Mouse (Mus musculus): ENCODE measurements at regions not wholly inside any gene's neighbourhood (a gene's known extent, or its start where the extent isn't known, plus 50 kb on each side); places are given as distances from the start of the nearest gene placed in this dataset.

DNA sequence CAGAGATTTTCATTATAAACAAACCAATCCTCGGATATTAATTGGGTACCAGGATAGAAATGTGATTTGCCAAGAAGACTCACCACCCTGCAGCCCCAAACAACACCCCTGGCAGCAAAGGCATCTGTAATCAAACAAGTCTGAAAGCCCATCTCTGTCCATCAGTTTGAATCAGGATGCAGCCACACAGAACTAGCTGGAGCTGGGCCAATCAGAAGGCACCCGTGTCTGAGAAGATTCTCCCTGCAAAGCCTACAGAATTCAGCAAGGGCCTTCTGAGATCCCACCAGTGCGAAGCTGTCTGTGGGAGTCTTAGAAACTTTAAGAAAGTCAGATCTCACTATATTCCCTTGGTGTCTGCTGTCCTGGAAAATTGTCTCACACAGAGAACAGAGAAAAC, 404.5 kb downstream of the Sox11 start:
- TF ChIP-seq CTCF (IDR thresholded peaks at IDR 0.05; ENCODE audit: extremely low read depth, insufficient read depth, insufficient read length, insufficient replicate concordance) (no peak), POLR2A (IDR thresholded peaks at IDR 0.05; ENCODE audit: low read depth, low read length) (no peak)
